Mouse (Mus musculus) spleen, adult 12 weeks (tissue): ENCODE measurements around the gene Dhx34.
"Not testable (repeated sequence)": the region's sequence is repeated elsewhere in the genome, so short reads cannot be mapped to it uniquely, and the experiment has no call there.

Source experiments
- DNase-seq: peaks from one replicate; pipeline ENCODE4 v3.0.0; 2022; ENCODE audit warnings: low spot score

Dhx34 gene

DNA sequence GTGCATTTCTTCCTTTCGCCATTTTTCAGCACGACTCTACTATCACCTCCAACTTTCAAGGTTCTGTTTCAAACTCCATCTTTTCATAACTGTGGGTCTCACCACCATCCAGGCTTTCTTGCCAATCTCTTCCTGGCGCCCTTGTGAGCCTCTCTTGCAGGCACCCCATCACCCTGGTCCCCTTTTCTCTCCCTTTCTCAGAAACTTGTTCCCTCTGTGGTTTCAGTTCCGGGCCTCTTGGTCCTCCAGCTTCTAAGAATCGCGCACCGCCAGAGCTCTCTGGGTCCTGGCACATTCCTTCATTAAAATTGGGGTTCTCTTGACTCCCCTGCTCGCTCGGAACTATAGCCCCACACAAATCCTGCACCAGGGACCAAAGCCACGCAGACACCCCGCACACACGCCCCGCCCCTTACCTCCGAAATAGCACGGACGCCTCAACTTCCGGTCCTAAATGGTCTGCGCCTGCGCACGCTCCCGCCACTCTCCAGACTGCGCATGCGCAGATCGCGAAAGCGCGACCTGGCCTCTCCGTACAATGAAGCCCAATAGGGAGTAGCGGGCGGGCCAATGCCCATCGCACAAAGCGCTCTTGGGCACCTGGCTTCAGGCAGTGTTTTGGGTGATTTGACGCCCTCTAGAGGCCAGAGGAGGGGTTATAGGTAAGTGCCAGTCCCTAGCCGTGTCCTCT lies at the start of gene Dhx34:
Gene Dhx34 (minus strand): TSS at position 456 of the 691 bp plus-strand sequence.
- peak; percentile 97 for DNase-seq

DNA sequence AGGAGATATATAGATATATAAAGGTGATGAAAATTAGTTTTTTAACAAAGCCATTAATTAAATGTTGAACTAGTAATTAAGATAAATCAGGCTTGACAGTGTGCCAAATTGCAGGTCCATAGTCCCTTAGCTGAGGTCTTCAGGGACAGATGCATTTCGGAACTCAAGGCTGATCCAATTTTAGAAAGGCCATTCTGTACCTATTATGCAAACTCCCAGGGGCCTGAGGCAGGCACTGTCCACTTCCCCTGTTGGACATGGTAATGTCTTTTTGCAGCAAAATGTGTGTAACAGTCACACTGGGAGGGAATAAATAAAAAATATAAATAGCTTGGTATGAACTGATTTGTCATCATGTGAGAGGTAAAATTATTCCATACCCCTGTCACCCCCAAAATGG lies 49.3 kb upstream of the Dhx34 start:
- DNase-seq, result no peak

DNA sequence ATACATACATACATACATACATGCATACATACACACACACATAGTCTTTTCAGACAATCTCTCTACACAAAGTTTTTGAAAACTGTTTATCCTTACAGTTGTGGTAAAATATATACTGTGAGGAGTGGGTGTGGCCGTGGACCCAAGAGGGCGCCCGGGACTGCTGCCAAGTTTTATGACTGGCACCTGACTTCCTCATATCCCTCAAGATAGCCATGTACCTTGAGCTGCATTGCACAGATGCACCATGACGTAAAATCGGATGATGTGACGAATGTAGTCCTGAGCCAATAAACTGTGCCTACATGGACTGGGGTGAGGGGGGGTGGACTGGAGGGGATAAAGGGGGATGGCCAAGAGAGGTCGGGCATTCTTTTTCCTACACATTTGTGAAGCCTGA lies 44.8 kb upstream of the Dhx34 start:
- DNase-seq, result not testable (repeated sequence)

DNA sequence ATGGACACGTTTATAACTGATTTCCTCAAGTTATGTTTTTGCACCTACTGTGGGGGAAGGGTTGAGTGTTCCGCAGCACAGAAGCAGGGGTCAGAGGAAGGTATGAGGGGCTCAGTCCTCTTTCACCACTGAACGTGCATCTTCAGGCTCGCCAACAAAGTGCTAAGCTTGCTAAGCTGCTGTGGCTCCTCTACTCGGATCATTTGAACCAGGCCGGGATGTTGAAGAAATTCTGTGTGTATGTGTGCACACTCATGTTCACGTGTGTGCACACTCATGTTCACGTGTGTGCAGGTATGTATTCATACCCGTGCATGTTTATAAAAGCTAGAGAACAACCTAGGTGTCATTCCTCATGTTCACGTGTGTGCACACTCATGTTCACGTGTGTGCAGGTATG lies 44.0 kb upstream of the Dhx34 start:
- DNase-seq, result no peak

DNA sequence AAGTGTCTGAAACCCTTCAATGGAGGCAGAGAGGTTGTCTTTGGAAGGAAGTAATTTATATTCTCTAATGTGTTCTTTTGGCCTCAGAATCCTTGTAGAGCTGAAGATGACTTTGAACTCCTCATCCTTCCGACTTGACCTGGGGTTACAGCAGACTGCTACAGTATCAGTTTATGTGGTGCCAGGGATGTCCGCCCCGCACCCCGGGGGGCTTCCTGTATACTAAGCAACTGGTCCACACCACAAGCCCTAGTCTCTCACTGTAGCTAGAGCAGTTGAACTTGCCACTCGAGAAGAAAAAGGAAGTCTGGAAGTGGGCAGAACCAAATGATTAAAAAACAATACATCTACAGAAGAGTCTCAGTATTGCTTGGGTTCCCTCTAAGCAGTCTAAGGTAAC lies 42.0 kb upstream of the Dhx34 start:
- no peak for DNase-seq

DNA sequence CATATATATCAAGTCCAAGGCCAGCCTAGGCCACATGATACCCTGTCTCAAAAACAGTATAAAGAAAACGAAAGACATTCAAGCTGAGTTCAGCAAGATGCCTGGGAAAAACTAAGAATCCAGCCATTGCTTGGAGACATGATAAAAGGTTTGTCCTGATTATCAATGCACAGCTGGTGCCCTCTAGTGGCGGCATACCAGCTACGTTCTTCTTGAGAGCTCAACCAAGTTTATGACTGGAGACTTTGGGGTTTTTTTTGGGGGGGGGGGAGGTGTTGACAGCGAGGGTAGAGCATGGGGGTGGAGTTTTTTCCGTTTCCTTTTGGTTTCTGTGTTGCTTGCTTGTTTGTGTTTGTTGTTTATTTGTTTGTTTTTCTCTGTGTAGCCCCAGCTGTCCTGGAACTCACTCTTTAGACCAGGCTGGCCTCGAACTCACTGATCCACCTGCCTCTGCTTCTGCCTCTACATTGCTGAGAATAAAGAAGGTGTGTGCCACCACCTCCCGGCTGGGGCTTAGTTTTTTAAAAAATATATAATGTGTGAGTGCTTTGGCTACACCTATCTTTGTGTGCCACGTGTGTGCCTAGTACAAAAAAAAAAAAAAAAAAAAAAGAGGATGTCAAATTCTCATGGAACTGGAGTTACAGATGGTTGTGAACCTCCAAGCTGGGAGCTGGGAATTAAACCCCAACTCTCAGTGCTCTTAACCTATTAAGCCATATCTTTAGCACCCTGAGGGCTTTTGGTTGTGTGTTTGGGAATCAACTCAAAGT lies 41.4 kb upstream of the Dhx34 start:
- DNase-seq, result peak; percentile 71

DNA sequence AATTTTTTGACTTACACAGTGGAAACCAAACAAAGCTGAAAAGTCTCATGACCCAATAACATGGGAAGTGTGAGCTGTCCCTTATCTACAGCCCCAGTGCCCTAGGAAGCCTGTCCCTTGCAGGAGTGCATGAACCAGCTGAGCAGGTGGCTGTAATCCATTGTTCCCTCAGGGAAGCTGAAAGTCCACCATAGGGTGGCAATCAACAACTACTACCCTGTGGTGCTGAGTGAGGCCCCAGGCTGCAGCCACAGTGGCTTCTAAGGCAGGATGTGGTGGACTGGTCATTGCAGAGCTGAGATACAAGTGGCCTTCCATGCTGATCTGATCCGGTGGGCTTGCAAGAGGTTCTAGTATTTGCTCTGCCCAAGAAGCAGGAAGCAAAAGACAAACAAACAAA lies 39.3 kb upstream of the Dhx34 start:
- no peak for DNase-seq

DNA sequence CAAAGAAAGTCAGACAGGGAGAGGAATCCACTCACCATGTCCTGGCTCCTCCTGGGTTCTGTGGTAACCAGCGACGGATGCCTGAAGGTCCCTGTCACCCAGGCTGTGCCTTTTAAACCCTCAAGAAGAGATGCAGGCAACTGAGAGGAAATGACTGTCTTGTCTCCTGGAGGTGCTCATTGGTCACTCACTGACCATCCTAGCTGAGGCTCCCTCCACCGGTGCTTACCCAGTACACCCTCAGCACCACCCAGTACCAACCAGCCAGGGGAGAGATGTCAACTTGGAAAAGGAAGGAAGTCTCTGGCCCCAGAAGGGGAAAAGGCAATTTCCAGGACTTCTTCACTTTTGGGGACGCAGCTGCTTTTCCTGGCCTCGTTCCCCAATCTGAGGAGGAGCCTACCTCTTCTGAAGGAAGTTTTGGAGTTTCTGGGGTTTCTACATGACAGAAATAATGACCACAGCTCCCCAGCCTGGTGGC lies 37.3 kb upstream of the Dhx34 start, which contains the start of gene C5ar1:
Gene C5ar1 (minus strand): TSS at position 431 of the 481 bp plus-strand sequence.
- DNase-seq, result no peak

DNA sequence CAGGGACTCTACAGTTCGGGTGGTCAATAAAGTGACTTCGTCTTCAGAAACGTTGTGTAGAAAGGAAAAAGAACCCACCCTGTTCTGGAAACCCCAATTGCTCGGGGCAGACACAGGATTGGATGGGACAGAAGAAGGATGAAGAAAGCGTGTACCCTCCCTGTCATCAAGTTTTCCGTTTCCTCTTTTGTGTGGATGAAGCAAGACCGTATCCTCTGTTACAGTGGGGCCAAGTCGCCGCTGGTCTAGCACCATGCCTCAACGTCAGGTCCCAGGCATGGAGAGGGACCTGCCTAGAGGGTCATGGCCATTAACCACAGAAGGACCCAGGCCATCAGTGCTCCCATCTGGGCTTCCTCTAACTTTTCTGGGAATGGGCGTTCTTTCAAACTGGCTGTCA lies 36.0 kb upstream of the Dhx34 start:
- no peak for DNase-seq

DNA sequence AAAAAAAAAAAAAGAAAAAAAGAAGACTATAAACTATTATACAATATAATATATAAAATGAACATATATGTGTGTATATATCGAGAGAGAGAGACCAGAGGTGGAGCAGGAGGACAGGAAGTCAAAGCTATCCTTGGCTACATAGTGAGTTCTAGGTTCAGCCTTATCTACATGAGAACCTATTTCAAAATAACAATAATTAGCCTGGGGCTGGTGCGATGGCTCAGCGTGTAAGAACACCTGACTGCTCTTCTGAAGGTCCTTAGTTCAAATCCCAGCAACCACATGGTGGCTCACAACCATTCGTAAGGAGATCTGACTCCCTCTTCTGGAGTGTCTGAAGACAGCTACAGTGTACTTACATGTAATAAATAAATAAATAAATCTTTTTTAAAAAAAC lies 34.1 kb upstream of the Dhx34 start:
- DNase-seq, result not testable (repeated sequence)

DNA sequence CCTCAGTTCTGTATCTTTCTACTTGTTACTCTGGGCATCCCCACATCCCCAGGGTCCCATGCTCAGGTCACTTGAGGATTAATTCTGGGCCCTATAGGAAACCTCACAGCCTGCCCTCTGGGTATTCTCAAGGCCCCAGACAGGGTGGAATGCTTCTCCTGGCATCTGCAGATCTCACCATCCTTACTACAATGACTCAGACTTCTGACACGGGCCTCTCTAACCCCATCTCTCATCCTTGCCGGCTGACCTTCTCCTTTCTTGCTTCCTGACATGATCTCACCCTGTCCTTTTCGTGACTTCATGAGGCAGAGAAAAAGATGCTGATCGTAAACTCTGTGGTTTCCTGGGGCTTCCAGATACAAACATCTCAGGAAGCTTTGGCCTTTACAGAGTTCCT lies 32.4 kb upstream of the Dhx34 start:
- DNase-seq, result no peak

DNA sequence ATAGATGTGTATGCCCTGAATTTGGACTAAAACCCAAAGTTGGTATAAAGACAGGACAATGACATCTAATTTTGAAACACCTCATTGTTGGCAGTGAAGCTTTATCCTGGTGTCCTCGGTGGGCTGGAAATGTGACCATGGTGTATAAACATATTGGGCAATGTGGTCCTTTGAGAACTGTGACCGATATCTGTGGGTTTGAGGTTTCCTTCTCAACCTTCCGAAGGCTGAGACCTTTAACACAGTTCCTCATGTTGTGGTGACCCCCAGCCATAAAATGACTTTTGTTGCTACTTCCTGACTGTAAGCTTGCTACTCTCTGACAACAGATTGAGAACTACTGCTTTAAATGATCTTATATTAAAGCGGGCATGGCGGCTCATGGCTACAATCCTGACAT lies 28.9 kb upstream of the Dhx34 start:
- no peak for DNase-seq

DNA sequence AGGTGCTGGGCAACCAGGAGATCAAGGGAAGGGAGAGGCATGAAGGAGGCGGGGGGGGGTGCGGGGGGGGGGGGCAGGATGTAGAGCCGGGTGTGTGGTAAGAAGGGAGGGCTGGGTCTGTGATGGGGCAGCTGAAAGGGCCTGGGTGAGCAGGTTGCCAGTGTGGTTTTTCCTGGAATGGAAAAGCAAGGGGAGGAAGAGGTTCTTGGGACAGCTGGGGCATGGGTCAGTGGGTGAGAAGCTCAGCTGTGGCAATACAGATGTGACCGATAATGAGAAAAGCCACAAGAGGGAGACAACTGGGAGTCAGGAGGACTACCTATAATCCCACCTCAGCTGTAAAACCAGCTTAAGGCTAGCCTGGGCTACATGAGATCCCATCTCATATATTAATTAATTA lies 24.1 kb upstream of the Dhx34 start:
- no peak for DNase-seq

DNA sequence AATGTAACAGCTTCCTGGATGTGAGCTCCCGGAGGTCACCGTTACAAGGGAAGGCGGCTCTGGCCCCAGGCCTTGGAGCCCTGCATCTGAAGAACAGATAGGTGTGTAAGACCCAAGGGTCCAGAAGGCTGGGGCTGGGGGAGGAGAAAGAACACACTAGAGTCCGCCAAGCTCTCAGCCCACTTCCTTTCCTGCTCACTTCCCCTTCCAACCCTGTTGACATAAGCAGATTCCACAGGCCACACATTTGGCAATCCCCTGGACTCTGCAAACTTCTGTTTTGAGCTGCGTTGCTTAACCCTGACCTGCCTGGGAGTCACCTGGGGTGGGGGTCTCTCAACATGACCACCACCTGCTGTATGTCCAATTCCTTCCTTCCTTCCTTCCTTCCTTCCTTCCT lies 22.2 kb upstream of the Dhx34 start, which contains the start of gene C5ar2:
Gene C5ar2 (minus strand): TSS at position 88 of the 400 bp plus-strand sequence.
- no peak for DNase-seq

DNA sequence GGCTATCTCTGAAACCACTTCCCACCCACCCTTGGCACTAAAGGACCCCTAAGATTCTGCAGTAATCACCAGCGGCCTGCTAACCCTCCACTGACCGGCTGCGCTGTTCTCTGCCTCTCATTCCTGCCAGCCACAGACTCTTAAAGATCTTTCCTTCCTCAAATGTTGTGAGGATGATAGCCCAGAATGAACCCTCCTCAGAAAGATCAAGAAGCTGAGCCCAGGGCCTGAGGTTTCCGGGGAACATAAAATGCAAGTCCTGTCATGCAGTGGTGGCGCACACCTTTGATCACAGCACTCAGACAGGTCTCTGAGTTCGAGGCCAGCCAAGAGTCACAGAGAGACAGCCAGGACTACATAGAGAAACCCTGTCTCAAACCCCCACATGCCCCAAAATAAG lies 20.4 kb upstream of the Dhx34 start:
- DNase-seq, result no peak

DNA sequence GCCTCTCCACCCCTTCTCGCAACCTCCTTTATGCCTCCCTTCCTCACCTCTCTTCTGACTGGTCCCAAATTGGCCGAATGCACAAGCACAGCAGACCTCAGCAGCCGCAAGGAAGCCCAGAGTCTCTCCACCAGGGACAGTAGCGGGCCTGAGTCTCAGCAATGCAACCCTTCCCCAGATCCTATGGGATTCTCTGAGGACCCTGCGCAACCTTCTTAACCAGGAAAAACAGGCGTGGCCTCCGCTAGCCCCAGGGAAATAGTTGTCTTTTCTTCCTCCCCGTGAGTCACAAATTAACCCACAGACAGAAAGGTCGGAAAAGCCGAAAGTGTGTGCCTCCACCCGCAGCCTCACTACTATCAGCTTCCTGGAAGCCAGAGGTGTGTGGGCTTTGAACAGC lies 19.9 kb upstream of the Dhx34 start:
- no peak for DNase-seq

DNA sequence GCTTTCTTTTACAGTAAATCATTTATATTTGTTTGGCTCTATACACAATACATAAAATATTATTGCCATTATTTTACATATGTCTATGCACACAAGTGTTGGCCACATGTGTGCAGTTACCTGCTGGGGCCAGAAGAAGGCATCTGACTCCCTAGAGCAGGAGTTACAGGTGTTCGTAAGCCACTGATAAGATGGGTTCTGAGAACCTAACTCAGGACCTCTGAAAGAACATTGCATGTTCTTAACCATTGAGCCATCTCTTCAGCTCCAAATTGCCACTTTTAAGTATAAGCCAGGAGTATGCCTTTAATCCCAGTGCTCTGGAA lies 19.1 kb upstream of the Dhx34 start:
- DNase-seq, result no peak

DNA sequence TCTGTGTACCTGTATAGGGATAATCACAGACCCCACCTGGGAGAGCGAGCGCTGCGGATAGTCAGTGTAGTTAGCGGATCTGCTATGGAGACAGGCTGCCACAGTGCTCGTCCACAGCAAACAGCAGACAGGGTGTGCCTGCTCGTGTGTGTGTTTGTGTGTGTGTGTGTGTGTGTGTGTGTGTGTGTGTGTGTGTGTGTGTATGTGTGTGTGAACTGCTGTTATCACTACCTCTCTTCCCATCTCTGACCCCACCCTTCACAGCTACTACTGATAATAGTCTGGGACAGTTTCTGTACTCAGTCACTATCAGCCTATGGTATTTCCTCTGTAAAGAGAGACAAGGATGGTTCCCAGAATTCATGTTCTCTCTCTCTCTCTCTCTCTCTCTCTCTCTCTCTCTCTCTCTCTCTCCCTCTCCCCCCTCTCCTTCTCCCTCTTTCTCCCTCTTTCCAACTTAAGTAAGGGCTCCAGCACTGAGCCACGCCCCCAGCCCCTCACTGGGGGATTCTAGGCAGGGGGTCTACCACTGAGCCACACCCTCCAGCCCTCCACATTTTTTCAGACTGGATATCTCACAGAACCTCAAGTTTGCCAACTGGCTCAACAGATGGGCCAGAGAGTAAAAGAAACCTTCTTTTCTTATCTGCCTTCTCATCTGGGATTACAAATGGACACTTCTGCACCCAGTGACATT lies 18.6 kb upstream of the Dhx34 start:
- no peak for DNase-seq

DNA sequence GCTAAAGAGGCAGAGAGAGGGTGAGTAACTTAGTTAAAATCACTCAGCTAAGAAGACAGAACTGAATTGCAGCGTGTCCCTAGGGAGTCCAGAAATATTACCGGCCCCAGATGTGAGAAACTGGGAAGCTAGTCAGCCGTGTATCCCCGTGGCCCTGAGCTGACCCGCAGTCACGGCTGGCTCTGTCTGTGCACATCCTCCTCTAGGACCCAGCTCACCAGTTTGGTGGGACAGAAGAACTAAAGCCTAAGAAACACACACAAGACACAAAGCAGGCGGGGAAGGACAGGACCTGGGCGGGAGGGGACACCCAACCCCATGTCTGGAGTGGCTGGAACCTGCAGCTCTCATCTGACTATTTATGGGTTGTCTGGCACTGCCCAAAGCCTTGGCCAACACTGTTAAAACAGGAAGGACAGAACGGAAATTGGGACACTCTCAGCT lies 17.7 kb upstream of the Dhx34 start:
- DNase-seq, result no peak

DNA sequence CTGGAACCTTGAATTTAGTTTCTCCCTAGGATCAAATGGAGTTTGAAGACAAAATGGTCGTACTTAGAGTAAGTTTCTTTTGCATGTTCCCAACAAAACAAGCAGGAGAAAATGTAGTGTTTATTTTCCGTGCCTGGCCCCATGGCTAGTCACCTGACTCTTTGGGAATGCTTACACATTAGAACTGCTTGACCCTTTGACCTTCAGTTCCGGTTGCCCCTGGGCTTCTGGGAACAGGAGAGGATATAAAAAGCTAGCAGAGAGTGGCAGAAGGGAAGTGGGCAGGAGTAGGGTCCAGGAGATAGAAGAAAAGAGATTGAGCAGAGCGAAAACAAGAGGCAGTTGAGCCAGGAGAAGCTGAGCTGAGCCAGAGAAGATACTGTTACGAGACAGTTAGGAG lies 8.0 kb upstream of the Dhx34 start:
- no peak for DNase-seq

DNA sequence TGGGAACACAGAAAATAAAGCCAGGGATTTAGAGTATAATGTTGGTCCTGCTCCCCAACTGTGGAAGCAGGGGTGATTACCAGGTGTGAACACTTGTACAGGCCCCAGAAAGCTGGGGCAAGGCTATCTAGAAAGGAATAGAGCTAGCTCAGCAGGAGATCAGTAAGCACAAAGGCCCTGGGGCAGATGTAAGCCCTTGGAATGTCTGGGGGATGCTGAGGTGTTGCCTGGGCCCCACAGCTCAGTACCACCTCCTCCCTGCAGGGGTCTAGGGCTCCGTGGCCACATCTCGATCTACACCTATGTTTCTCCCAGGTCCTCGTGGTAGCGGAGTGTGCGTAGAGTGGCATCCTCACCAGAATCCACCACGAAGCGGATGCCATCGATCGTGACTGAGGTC lies 7.9 kb downstream of the Dhx34 start:
- no peak for DNase-seq

DNA sequence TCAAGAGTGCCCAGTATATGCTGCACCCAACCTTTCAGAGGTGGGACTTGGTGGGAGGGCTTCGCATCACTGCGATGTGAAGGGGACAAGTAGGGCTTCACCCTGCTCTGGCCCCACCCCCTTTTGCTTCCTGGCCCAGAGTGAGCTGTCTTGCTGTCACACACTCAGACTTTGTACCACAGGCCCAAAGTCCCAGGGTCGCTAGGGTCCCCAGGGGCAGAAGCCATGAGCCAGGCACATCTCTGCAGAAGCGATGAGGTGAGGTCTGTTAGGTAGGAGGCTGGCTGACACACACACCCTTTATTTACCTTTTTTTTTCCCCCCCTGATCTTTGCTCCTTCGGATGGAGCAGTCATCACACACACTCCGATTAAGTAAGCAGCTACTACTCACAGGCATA lies 8.6 kb downstream of the Dhx34 start:
- DNase-seq, result no peak

DNA sequence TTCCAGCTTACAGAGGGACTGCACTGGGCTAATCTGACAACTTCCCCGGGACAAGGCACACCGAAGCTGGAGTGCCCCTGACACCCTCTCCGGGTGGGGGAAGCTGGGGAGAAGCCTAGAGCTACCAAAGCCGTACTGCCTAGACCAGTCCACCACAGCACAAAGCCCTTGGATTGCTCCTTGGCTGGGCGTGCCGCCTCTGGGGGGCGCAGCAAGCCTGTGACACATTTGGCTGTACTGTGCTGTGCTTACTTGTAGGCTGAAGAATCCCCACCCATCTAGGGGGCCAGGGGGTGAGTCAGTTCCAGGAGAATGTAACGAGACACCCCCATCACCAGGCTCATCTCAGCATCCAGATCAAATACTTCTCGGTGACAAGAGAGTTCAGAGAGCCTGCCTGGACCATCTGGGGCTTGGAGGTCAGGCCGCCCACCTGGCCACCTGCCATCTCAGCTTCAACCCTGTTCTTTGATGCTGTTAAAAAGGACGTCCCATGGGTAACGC lies 10.9 kb downstream of the Dhx34 start:
- no peak for DNase-seq
